Mouse (Mus musculus): ENCODE data around the gene Fndc8.
"Not testable (repeated sequence)": the region's sequence is repeated elsewhere in the genome, so short reads cannot be mapped to it uniquely, and the experiment has no call there.

Fndc8 gene

GRCm38 (mm10) chr11:82910679-82911389 lies 18.9 kb downstream of the Fndc8 start:
- no peak for DNase-seq (ENCODE audit: low spot score)

GRCm38 (mm10) chr11:82914711-82915352 lies 22.9 kb downstream of the Fndc8 start:
- peak; percentile 69 for DNase-seq (ENCODE audit: low spot score)

- DNase-seq (ENCODE audit: low spot score) = no peak
Observed at GRCm38 (mm10) chr11:82920768-82921167, 28.8 kb downstream of the Fndc8 start.

- no peak for DNase-seq (ENCODE audit: low spot score)
Observed at GRCm38 (mm10) chr11:82921691-82922090, 29.8 kb downstream of the Fndc8 start.

- not testable (repeated sequence) for DNase-seq (ENCODE audit: low spot score)
Observed at GRCm38 (mm10) chr11:82923910-82924309, 32.0 kb downstream of the Fndc8 start.

GRCm38 (mm10) chr11:82928897-82929632 lies 37.1 kb downstream of the Fndc8 start:
- DNase-seq (ENCODE audit: low spot score) = no peak

GRCm38 (mm10) chr11:82929633-82929950 lies 37.7 kb downstream of the Fndc8 start:
- no peak for DNase-seq (ENCODE audit: low spot score)

GRCm38 (mm10) chr11:82930391-82930955 lies 38.5 kb downstream of the Fndc8 start:
- not testable (repeated sequence) for DNase-seq (ENCODE audit: low spot score)

- not testable (repeated sequence) for DNase-seq (ENCODE audit: low spot score)
Observed at GRCm38 (mm10) chr11:82931161-82931560, 39.2 kb downstream of the Fndc8 start.

GRCm38 (mm10) chr11:82931671-82932450 lies 39.9 kb downstream of the Fndc8 start:
- DNase-seq (ENCODE audit: low spot score) = not testable (repeated sequence)

GRCm38 (mm10) chr11:82933186-82933585 lies 41.3 kb downstream of the Fndc8 start:
- DNase-seq (ENCODE audit: low spot score) = no peak

GRCm38 (mm10) chr11:82943336-82943735 lies 51.4 kb downstream of the Fndc8 start:
- DNase-seq (ENCODE audit: low spot score) = no peak

GRCm38 (mm10) chr11:82945636-82946035 lies 53.7 kb downstream of the Fndc8 start:
- no peak for DNase-seq (ENCODE audit: low spot score)

GRCm38 (mm10) chr11:82947457-82947856 lies 55.5 kb downstream of the Fndc8 start:
- DNase-seq (ENCODE audit: low spot score) = peak; percentile 22

- peak; percentile 80 for DNase-seq (ENCODE audit: low spot score)
Observed at GRCm38 (mm10) chr11:82949036-82949435, 57.1 kb downstream of the Fndc8 start.
